In the genomic region with DNA sequence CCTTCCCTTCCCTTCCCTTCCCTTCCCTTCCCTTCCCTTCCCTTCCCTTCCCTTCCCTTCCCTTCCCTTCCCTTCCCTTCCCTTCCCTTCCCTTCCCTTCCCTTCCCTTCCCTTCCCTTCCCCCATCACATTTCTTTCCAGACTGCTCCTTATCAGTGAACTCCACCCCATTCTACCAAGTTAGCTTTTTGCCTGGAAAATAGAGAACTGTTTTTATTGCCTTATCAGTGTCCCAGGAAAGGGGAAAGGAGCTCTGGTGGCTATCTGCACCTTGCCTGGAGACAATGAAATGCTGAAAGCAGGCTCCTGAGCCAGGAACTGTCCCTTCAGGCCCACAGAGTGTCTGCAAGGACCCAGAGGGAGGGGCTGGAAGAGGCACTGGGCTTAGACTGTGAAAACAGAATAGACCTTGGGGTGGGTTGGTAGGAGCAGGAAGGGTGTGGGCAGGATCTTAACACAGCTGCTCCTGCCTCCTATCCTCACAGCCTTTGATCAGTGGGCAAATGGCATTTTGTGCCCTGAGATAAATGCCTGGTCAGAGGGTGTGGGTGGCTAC, we compare ENCODE assay signal across 29 mouse cellular contexts.
DNase-seq lines count a peak whose midpoint lies in the region; ATAC-seq and TF ChIP-seq lines count a peak whose summit lies in the region.
"Had no signal": no experiment of that assay in that cellular context is flagged by ENCODE, and none has a peak within 500 bp of the region (broad histone marks: within the 10 kb centered on the region; RNA-seq: fewer than 3 reads in every experiment).

No protein-coding gene starts in this region.

- DNase-seq in heart, adult 11 months, result no peak
- DNase-seq in ovary, adult 18-20 months (ENCODE audit: low spot score), result peak; percentile 17
- DNase-seq in ovary, postnatal 10 days (ENCODE audit: low spot score), result no peak
- no peak for DNase-seq in gastrocnemius, postnatal 25 days
- DNase-seq in frontal cortex, postnatal 36 days (ENCODE audit: low spot score in 2 of 2), result no peak
- DNase-seq: adrenal gland, adult 8-10 months; B cell, adult 2 months; cerebellum, adult 11-12 months; cerebellum, postnatal 10 days; gastrocnemius, postnatal 36 days; kidney, adult 11 months; kidney, postnatal 36 days; retina, postnatal 1 day; right cerebral cortex, postnatal 25 days; spleen, adult 18-20 months; thymus, adult 18-20 months; thymus, postnatal 36 days had no signal

- H3K4me2 ChIP-seq in heart, embryonic 14.5 days (ENCODE audit: low read length), result no peak overlapping the region
- H3K4me2 ChIP-seq in intestine, postnatal 0 days (replicated peaks; ENCODE audit: low read depth), result no peak overlapping the region
- H3K4me2 ChIP-seq: hindbrain, embryonic 15.5 days; kidney, embryonic 15.5 days; limb, embryonic 13.5 days; liver, embryonic 15.5 days; midbrain, embryonic 11.5 days; neural tube, embryonic 15.5 days had no signal

- ATAC-seq in heart, embryonic 14.5 days (ENCODE audit: insufficient number of reproducible peaks, insufficient read depth, low FRiP score, low read depth), result peak; percentile 76
- ATAC-seq in intestine, postnatal 0 days, result peak; percentile 60
- ATAC-seq: forebrain, embryonic 16.5 days had no signal

- TF ChIP-seq CTCF in intestine, postnatal 0 days (IDR thresholded peaks at IDR 0.05; ENCODE audit: low read depth), result no peak

- H3K27me3 ChIP-seq in heart, embryonic 14.5 days (ENCODE audit: control insufficient read depth, insufficient read depth, low read length), result no peaks in the 10 kb centered on the region
- H3K27me3 ChIP-seq in intestine, postnatal 0 days (replicated peaks; ENCODE audit: control insufficient read depth, insufficient read depth, low read length), result no peaks in the 10 kb centered on the region
- H3K27me3 ChIP-seq: CH12.LX; hindbrain, embryonic 15.5 days; kidney, embryonic 15.5 days; limb, embryonic 13.5 days; liver, embryonic 15.5 days; neural tube, embryonic 15.5 days had no signal

- no peak overlapping the region; a peak in 1 of 4 replicates for H3K27ac ChIP-seq in heart, embryonic 14.5 days (replicated peaks in 1 of 2; ENCODE audit: control insufficient read depth in 1 of 2, insufficient read depth in 1 of 2, low read depth in 2 of 2, low read length in 2 of 2)
- H3K27ac ChIP-seq in intestine, postnatal 0 days (ENCODE audit: low read depth, low read length), result no peak overlapping the region
- H3K27ac ChIP-seq: forebrain, embryonic 10.5 days; hindbrain, embryonic 15.5 days; kidney, embryonic 15.5 days; limb, embryonic 13.5 days; liver, embryonic 15.5 days; macrophage; neural tube, embryonic 15.5 days had no signal

- no peak overlapping the region for H3K9ac ChIP-seq in heart, embryonic 14.5 days (ENCODE audit: low read length)
- H3K9ac ChIP-seq in intestine, postnatal 0 days (ENCODE audit: low read depth, low read length), result no peak overlapping the region
- H3K9ac ChIP-seq: hindbrain, embryonic 15.5 days; kidney, embryonic 15.5 days; limb, embryonic 13.5 days; liver, embryonic 15.5 days; neural tube, embryonic 15.5 days had no signal

- H3K4me3 ChIP-seq in heart, embryonic 14.5 days (ENCODE audit: control insufficient read depth in 1 of 2, insufficient read depth in 1 of 2, low read depth in 1 of 2, low read length in 2 of 2), result no peak overlapping the region
- no peak overlapping the region for H3K4me3 ChIP-seq in intestine, postnatal 0 days (ENCODE audit: low read depth, low read length)
- H3K4me3 ChIP-seq: forebrain, embryonic 10.5 days; hindbrain, embryonic 15.5 days; kidney, embryonic 15.5 days; limb, embryonic 13.5 days; liver, embryonic 15.5 days; neural tube, embryonic 15.5 days had no signal

- peaks cover 5 to 8% of the 10 kb centered on the region in 2 experiments; a peak in 3 of 4 replicates for H3K4me1 ChIP-seq in heart, embryonic 14.5 days (ENCODE audit: control insufficient read depth in 2 of 2, insufficient read depth in 2 of 2, low read length in 2 of 2)
- no peaks in the 10 kb centered on the region for H3K4me1 ChIP-seq in intestine, postnatal 0 days (replicated peaks; ENCODE audit: control insufficient read depth, insufficient read depth, low read length)
- H3K4me1 ChIP-seq: forebrain, embryonic 10.5 days; hindbrain, embryonic 15.5 days; kidney, embryonic 15.5 days; limb, embryonic 13.5 days; liver, embryonic 15.5 days; neural tube, embryonic 15.5 days had no signal

- no peaks in the 10 kb centered on the region for H3K9me3 ChIP-seq in heart, embryonic 14.5 days (ENCODE audit: control insufficient read depth, low read length)
- no peaks in the 10 kb centered on the region for H3K9me3 ChIP-seq in intestine, postnatal 0 days (ENCODE audit: control insufficient read depth)
- H3K9me3 ChIP-seq: forebrain, embryonic 10.5 days; hindbrain, embryonic 15.5 days; kidney, embryonic 15.5 days; limb, embryonic 13.5 days; liver, embryonic 15.5 days; neural tube, embryonic 15.5 days had no signal

- no peaks in the 10 kb centered on the region for H3K36me3 ChIP-seq in heart, embryonic 14.5 days (ENCODE audit: control insufficient read depth, insufficient read depth, low read length)
- H3K36me3 ChIP-seq in intestine, postnatal 0 days (ENCODE audit: control insufficient read depth, insufficient read depth), result no peaks in the 10 kb centered on the region
- H3K36me3 ChIP-seq: forebrain, embryonic 10.5 days; hindbrain, embryonic 15.5 days; kidney, embryonic 15.5 days; limb, embryonic 13.5 days; liver, embryonic 15.5 days; neural tube, embryonic 15.5 days had no signal
